Mouse (Mus musculus): ENCODE data around the gene Ampd3.

Ampd3 gene

GRCm38 (mm10) chr7:110847321-110847720 lies 79.3 kb downstream of the Ampd3 start:
- no peak for DNase-seq

- no peak for DNase-seq
These were observed 80.4 kb downstream of the Ampd3 start for GRCm38 (mm10) chr7:110848371-110848770.

GRCm38 (mm10) chr7:110851541-110852203 lies 83.7 kb downstream of the Ampd3 start:
- DNase-seq, result no peak

- DNase-seq, result no peak
These were observed 85.6 kb downstream of the Ampd3 start for GRCm38 (mm10) chr7:110853611-110854010.

- no peak for DNase-seq
These were observed 86.5 kb downstream of the Ampd3 start for GRCm38 (mm10) chr7:110854519-110854918.

- no peak for DNase-seq
These were observed 87.0 kb downstream of the Ampd3 start for GRCm38 (mm10) chr7:110854927-110855546.

- DNase-seq, result no peak
These were observed 87.6 kb downstream of the Ampd3 start for GRCm38 (mm10) chr7:110855604-110856003.

GRCm38 (mm10) chr7:110860129-110860528 lies 92.1 kb downstream of the Ampd3 start:
- DNase-seq, result no peak
